Mouse (Mus musculus): ENCODE results near the gene Nr2f6. TPM values are rescaled to one million over a fixed set of nuclear protein-coding genes. Genes with fewer than 3 reads are reported as not detected.

Nr2f6 gene
- total and polyA plus RNA-seq, 2 experiments from 2014 or later, result 26.0 to 63.9 TPM

- no peak for DNase-seq
- WGBS, result 100% methylated on average over 1 of the region's 1 CpGs
- TF ChIP-seq CTCF (IDR thresholded peaks at IDR 0.05; ENCODE audit: low read depth), result peak; percentile 45
- Histone ChIP-seq H3K27me3 (ENCODE audit: insufficient read depth, low read length) (no peaks in the 10 kb centered on the region), H3K9ac (no peak overlapping the region), H3K4me3 (ENCODE audit: low read depth, low read length) (no peak overlapping the region), H3K4me1 (ENCODE audit: insufficient read depth) (no peaks in the 10 kb centered on the region), H3K36me3 (ENCODE audit: insufficient read depth) (peaks cover 71% of the 10 kb centered on the region), H3K9me3 (ENCODE audit: low read length) (no peaks in the 10 kb centered on the region), H3K27ac (ENCODE audit: low read depth, low read length) (no peak overlapping the region), H3K4me2 (ENCODE audit: low read depth) (no peak overlapping the region)
- no peak for ATAC-seq
Measured at GRCm38 (mm10) chr8:71324848-71325247, 56.9 kb downstream of the Nr2f6 start.

Other genes starting within 250 kb of the Nr2f6 start
- 31.4 and 35.2 TPM in 2 replicates for gene Myo9b, start 109.2 kb downstream of the Nr2f6 start, total RNA-seq (2014; rRNA removed)
- 5.7 and 6.5 TPM in 2 replicates for gene Myo9b, start 109.2 kb downstream of the Nr2f6 start, polyA plus RNA-seq (2015; fragmentation: Nextera tagmentation; extraction: Ambion mirVana)
- 36.4 and 38.9 TPM in 2 replicates for gene Haus8, start 109.0 kb downstream of the Nr2f6 start, total RNA-seq (2014; rRNA removed)
- 34.0 and 40.7 TPM in 2 replicates for gene Haus8, start 109.0 kb downstream of the Nr2f6 start, polyA plus RNA-seq (2015; fragmentation: Nextera tagmentation; extraction: Ambion mirVana)
- 148 and 195 TPM in 2 replicates for gene Use1, start 15.1 kb downstream of the Nr2f6 start, total RNA-seq (2014; rRNA removed)
- gene Use1, start 15.1 kb downstream of the Nr2f6 start, polyA plus RNA-seq (2015; fragmentation: Nextera tagmentation; extraction: Ambion mirVana), result 124 and 140 TPM in 2 replicates
- gene Ocel1, start 10.7 kb downstream of the Nr2f6 start, total RNA-seq (2014; rRNA removed), result 14.3 and 16.2 TPM in 2 replicates
- 5.2 and 6.6 TPM in 2 replicates for gene Ocel1, start 10.7 kb downstream of the Nr2f6 start, polyA plus RNA-seq (2015; fragmentation: Nextera tagmentation; extraction: Ambion mirVana)
- gene Ushbp1, start 13.8 kb upstream of the Nr2f6 start, total RNA-seq (2014; rRNA removed), result 3.5 and 5.6 TPM in 2 replicates
- 4.2 and 4.5 TPM in 2 replicates for gene Ushbp1, start 13.8 kb upstream of the Nr2f6 start, polyA plus RNA-seq (2015; fragmentation: Nextera tagmentation; extraction: Ambion mirVana)
- 87.2 and 94.0 TPM in 2 replicates for gene Babam1, start 14.9 kb upstream of the Nr2f6 start, total RNA-seq (2014; rRNA removed)
- gene Babam1, start 14.9 kb upstream of the Nr2f6 start, polyA plus RNA-seq (2015; fragmentation: Nextera tagmentation; extraction: Ambion mirVana), result 98.9 and 107 TPM in 2 replicates
- 0.81 and 2.8 TPM in 2 replicates for gene Ankle1, start 24.1 kb upstream of the Nr2f6 start, total RNA-seq (2014; rRNA removed)
- 0.97 and 2.3 TPM in 2 replicates for gene Ankle1, start 24.1 kb upstream of the Nr2f6 start, polyA plus RNA-seq (2015; fragmentation: Nextera tagmentation; extraction: Ambion mirVana)
- gene Abhd8, start 81.7 kb upstream of the Nr2f6 start, total RNA-seq (2014; rRNA removed), result 187 and 210 TPM in 2 replicates
- 168 and 169 TPM in 2 replicates for gene Abhd8, start 81.7 kb upstream of the Nr2f6 start, polyA plus RNA-seq (2015; fragmentation: Nextera tagmentation; extraction: Ambion mirVana)
- 75.0 and 80.5 TPM in 2 replicates for gene Mrpl34, start 83.0 kb upstream of the Nr2f6 start, total RNA-seq (2014; rRNA removed)
- gene Mrpl34, start 83.0 kb upstream of the Nr2f6 start, polyA plus RNA-seq (2015; fragmentation: Nextera tagmentation; extraction: Ambion mirVana), result 145 and 184 TPM in 2 replicates
- 179 and 184 TPM in 2 replicates for gene Dda1, start 87.2 kb upstream of the Nr2f6 start, total RNA-seq (2014; rRNA removed)
- gene Dda1, start 87.2 kb upstream of the Nr2f6 start, polyA plus RNA-seq (2015; fragmentation: Nextera tagmentation; extraction: Ambion mirVana), result 274 and 283 TPM in 2 replicates
- 76.5 and 82.2 TPM in 2 replicates for gene Ano8, start 104.0 kb upstream of the Nr2f6 start, total RNA-seq (2014; rRNA removed)
- gene Ano8, start 104.0 kb upstream of the Nr2f6 start, polyA plus RNA-seq (2015; fragmentation: Nextera tagmentation; extraction: Ambion mirVana), result 5.9 and 7.7 TPM in 2 replicates
- 23.6 and 33.6 TPM in 2 replicates for gene Gtpbp3, start 106.1 kb upstream of the Nr2f6 start, total RNA-seq (2014; rRNA removed)
- 6.9 and 9.4 TPM in 2 replicates for gene Gtpbp3, start 106.1 kb upstream of the Nr2f6 start, polyA plus RNA-seq (2015; fragmentation: Nextera tagmentation; extraction: Ambion mirVana)
- 2.2 and 4.0 TPM in 2 replicates for gene Plvap, start 129.8 kb upstream of the Nr2f6 start, total RNA-seq (2014; rRNA removed)
- 6.9 and 8.7 TPM in 2 replicates for gene Plvap, start 129.8 kb upstream of the Nr2f6 start, polyA plus RNA-seq (2015; fragmentation: Nextera tagmentation; extraction: Ambion mirVana)
- gene Ccdc194, start 143.8 kb upstream of the Nr2f6 start, total RNA-seq (2014; rRNA removed), result 0.48 TPM in 1 of 2 replicates, not detected in the other
- gene Ccdc194, start 143.8 kb upstream of the Nr2f6 start, polyA plus RNA-seq (2015; fragmentation: Nextera tagmentation; extraction: Ambion mirVana), result 0.08 and 0.16 TPM in 2 replicates
- 10.1 and 17.8 TPM in 2 replicates for gene Bst2, start 155.5 kb upstream of the Nr2f6 start, total RNA-seq (2014; rRNA removed)
- gene Bst2, start 155.5 kb upstream of the Nr2f6 start, polyA plus RNA-seq (2015; fragmentation: Nextera tagmentation; extraction: Ambion mirVana), result 19.3 and 21.0 TPM in 2 replicates
- gene Mvb12a, start 161.0 kb upstream of the Nr2f6 start, total RNA-seq (2014; rRNA removed), result 70.5 and 81.7 TPM in 2 replicates
- gene Mvb12a, start 161.0 kb upstream of the Nr2f6 start, polyA plus RNA-seq (2015; fragmentation: Nextera tagmentation; extraction: Ambion mirVana), result 73.4 and 87.4 TPM in 2 replicates
- 0.08 TPM in 1 of 2 replicates, not detected in the other for gene Tmem221, start 176.9 kb upstream of the Nr2f6 start, total RNA-seq (2014; rRNA removed)
- 0.16 and 0.18 TPM in 2 replicates for gene Tmem221, start 176.9 kb upstream of the Nr2f6 start, polyA plus RNA-seq (2015; fragmentation: Nextera tagmentation; extraction: Ambion mirVana)
- 0.08 TPM in 1 of 2 replicates, not detected in the other for gene Nxnl1, start 184.6 kb upstream of the Nr2f6 start, total RNA-seq (2014; rRNA removed)
- not detected in 2 replicates for gene Nxnl1, start 184.6 kb upstream of the Nr2f6 start, polyA plus RNA-seq (2015; fragmentation: Nextera tagmentation; extraction: Ambion mirVana)
- 106 and 133 TPM in 2 replicates for gene Slc27a1, start 186.9 kb upstream of the Nr2f6 start, total RNA-seq (2014; rRNA removed)
- gene Slc27a1, start 186.9 kb upstream of the Nr2f6 start, polyA plus RNA-seq (2015; fragmentation: Nextera tagmentation; extraction: Ambion mirVana), result 74.8 and 102 TPM in 2 replicates
- 248 and 264 TPM in 2 replicates for gene Pgls, start 210.2 kb upstream of the Nr2f6 start, total RNA-seq (2014; rRNA removed)
- gene Pgls, start 210.2 kb upstream of the Nr2f6 start, polyA plus RNA-seq (2015; fragmentation: Nextera tagmentation; extraction: Ambion mirVana), result 262 and 318 TPM in 2 replicates
- gene Fam129c, start 215.7 kb upstream of the Nr2f6 start, total RNA-seq (2014; rRNA removed), result 3.4 and 11.1 TPM in 2 replicates
- 2.0 and 2.8 TPM in 2 replicates for gene Fam129c, start 215.7 kb upstream of the Nr2f6 start, polyA plus RNA-seq (2015; fragmentation: Nextera tagmentation; extraction: Ambion mirVana)
- gene Colgalt1, start 229.0 kb upstream of the Nr2f6 start, total RNA-seq (2014; rRNA removed), result 84.3 and 85.6 TPM in 2 replicates
- 58.4 and 59.6 TPM in 2 replicates for gene Colgalt1, start 229.0 kb upstream of the Nr2f6 start, polyA plus RNA-seq (2015; fragmentation: Nextera tagmentation; extraction: Ambion mirVana)

Data from forebrain, postnatal 0 days (tissue).